Mouse (Mus musculus): Measurements from ENCODE around the gene Csnk2a1. TPM values are rescaled to one million over a fixed set of nuclear protein-coding genes. Genes with fewer than 3 reads are reported as not detected.
"Not testable (repeated sequence)": the region's sequence is repeated elsewhere in the genome, so short reads cannot be mapped to it uniquely, and the experiment has no call there.

The Csnk2a1 gene
- polyA plus RNA-seq, 1 experiment from 2014 or later = 62.4 TPM

- Histone ChIP-seq H3K27me3 (replicated peaks; ENCODE audit: insufficient read depth, low read length) (no peaks in the 10 kb centered on the region), H3K27ac (ENCODE audit: low read length) (no peak overlapping the region), H3K4me3 (ENCODE audit: low read depth, low read length) (no peak overlapping the region), H3K9me3 (ENCODE audit: low read length) (no peaks in the 10 kb centered on the region), H3K4me2 (replicated peaks; ENCODE audit: low read depth, low read length) (no peak overlapping the region), H3K36me3 (ENCODE audit: insufficient read depth, low read length) (0 out of 2 replicates have a peak, but pooled peaks cover 5% of the 10 kb centered on the region), H3K4me1 (ENCODE audit: insufficient read depth, low read depth, low read length) (no peaks in the 10 kb centered on the region), H3K9ac (replicated peaks; ENCODE audit: low read depth) (no peak overlapping the region)
- no peak for TF ChIP-seq EP300 (IDR thresholded peaks at IDR 0.05)
- no peak for TF ChIP-seq CTCF (IDR thresholded peaks at IDR 0.05)
- DNase-seq (ENCODE audit: low spot score) (no peak), ATAC-seq (no peak)
- 70% methylated on average over 1 of the region's 1 CpGs for WGBS
Observed at GRCm38 (mm10) chr2:152247213-152247612, 20.6 kb downstream of the Csnk2a1 start.

- DNase-seq (ENCODE audit: low spot score) (no peak), ATAC-seq (no peak)
- H3K4me3 ChIP-seq (ENCODE audit: low read depth, low read length) = no peak overlapping the region
- no peak for TF ChIP-seq CTCF (IDR thresholded peaks at IDR 0.05)
- no peak for TF ChIP-seq EP300 (IDR thresholded peaks at IDR 0.05)
- H3K27ac ChIP-seq (ENCODE audit: low read length) = no peak overlapping the region
- peaks cover 21% of the 10 kb centered on the region; the same call in 1 of the 2 replicates for H3K36me3 ChIP-seq (ENCODE audit: insufficient read depth, low read length)
- no peaks in the 10 kb centered on the region for H3K4me1 ChIP-seq (ENCODE audit: insufficient read depth, low read depth, low read length)
- H3K4me2 ChIP-seq (replicated peaks; ENCODE audit: low read depth, low read length) = no peak overlapping the region
- 53% methylated on average over 2 of the region's 4 CpGs for WGBS
- no peaks in the 10 kb centered on the region for H3K9me3 ChIP-seq (ENCODE audit: low read length)
- no peaks in the 10 kb centered on the region for H3K27me3 ChIP-seq (replicated peaks; ENCODE audit: insufficient read depth, low read length)
- H3K9ac ChIP-seq (replicated peaks; ENCODE audit: low read depth) = no peak overlapping the region
Observed at GRCm38 (mm10) chr2:152250511-152250910, 23.9 kb downstream of the Csnk2a1 start.

- Histone ChIP-seq H3K36me3 (ENCODE audit: insufficient read depth, low read length) (peaks cover 26% of the 10 kb centered on the region; the same call in 1 of the 2 replicates), H3K9me3 (ENCODE audit: low read length) (no peaks in the 10 kb centered on the region), H3K27me3 (replicated peaks; ENCODE audit: insufficient read depth, low read length) (no peaks in the 10 kb centered on the region), H3K4me2 (replicated peaks; ENCODE audit: low read depth, low read length) (no peak overlapping the region), H3K9ac (replicated peaks; ENCODE audit: low read depth) (no peak overlapping the region), H3K4me3 (ENCODE audit: low read depth, low read length) (no peak overlapping the region), H3K27ac (ENCODE audit: low read length) (no peak overlapping the region), H3K4me1 (ENCODE audit: insufficient read depth, low read depth, low read length) (no peaks in the 10 kb centered on the region)
- TF ChIP-seq EP300 (IDR thresholded peaks at IDR 0.05) (no peak), CTCF (IDR thresholded peaks at IDR 0.05) (no peak)
- ATAC-seq = no peak
- 88% methylated on average over 1 of the region's 1 CpGs for WGBS
- DNase-seq (ENCODE audit: low spot score) = no peak
Observed at GRCm38 (mm10) chr2:152259739-152260138, 33.1 kb downstream of the Csnk2a1 start.

GRCm38 (mm10) chr2:152273639-152274038 lies 47.0 kb downstream of the Csnk2a1 start:
- H3K9me3 ChIP-seq (ENCODE audit: low read length) = no peaks in the 10 kb centered on the region
- TF ChIP-seq CTCF (IDR thresholded peaks at IDR 0.05) (peak; percentile 49), EP300 (IDR thresholded peaks at IDR 0.05) (no peak)
- no peak overlapping the region for H3K4me3 ChIP-seq (ENCODE audit: low read depth, low read length)
- WGBS = 78% methylated on average over 2 of the region's 2 CpGs
- no peaks in the 10 kb centered on the region for H3K27me3 ChIP-seq (replicated peaks; ENCODE audit: insufficient read depth, low read length)
- no peak overlapping the region for H3K4me2 ChIP-seq (replicated peaks; ENCODE audit: low read depth, low read length)
- H3K4me1 ChIP-seq (ENCODE audit: insufficient read depth, low read depth, low read length) = no peaks in the 10 kb centered on the region
- no peak overlapping the region for H3K27ac ChIP-seq (ENCODE audit: low read length)
- no peak overlapping the region for H3K9ac ChIP-seq (replicated peaks; ENCODE audit: low read depth)
- peak; percentile 17 for DNase-seq (ENCODE audit: low spot score)
- no peak for ATAC-seq
- H3K36me3 ChIP-seq (ENCODE audit: insufficient read depth, low read length) = peaks cover 14% of the 10 kb centered on the region; the same call in 1 of the 2 replicates

- TF ChIP-seq EP300 (IDR thresholded peaks at IDR 0.05) = no peak
- TF ChIP-seq CTCF (IDR thresholded peaks at IDR 0.05) = no peak
- Histone ChIP-seq H3K27me3 (replicated peaks; ENCODE audit: insufficient read depth, low read length) (no peaks in the 10 kb centered on the region), H3K4me1 (ENCODE audit: insufficient read depth, low read depth, low read length) (no peaks in the 10 kb centered on the region), H3K4me2 (replicated peaks; ENCODE audit: low read depth, low read length) (no peak overlapping the region), H3K9ac (replicated peaks; ENCODE audit: low read depth) (no peak overlapping the region), H3K27ac (ENCODE audit: low read length) (no peak overlapping the region), H3K9me3 (ENCODE audit: low read length) (no peaks in the 10 kb centered on the region), H3K4me3 (ENCODE audit: low read depth, low read length) (no peak overlapping the region), H3K36me3 (ENCODE audit: insufficient read depth, low read length) (peaks cover 26% of the 10 kb centered on the region; the same call in 1 of the 2 replicates)
- 67% methylated on average over 3 of the region's 3 CpGs for WGBS
- ATAC-seq (no peak), DNase-seq (ENCODE audit: low spot score) (peak; percentile 23)
Observed at GRCm38 (mm10) chr2:152281407-152281806, 54.8 kb downstream of the Csnk2a1 start.

GRCm38 (mm10) chr2:152287560-152287959 lies 60.9 kb downstream of the Csnk2a1 start:
- TF ChIP-seq CTCF (IDR thresholded peaks at IDR 0.05) (no peak), EP300 (IDR thresholded peaks at IDR 0.05) (no peak)
- ATAC-seq (no peak), DNase-seq (ENCODE audit: low spot score) (no peak)
- no peak overlapping the region for H3K27ac ChIP-seq (ENCODE audit: low read length)
- no peak overlapping the region for H3K4me2 ChIP-seq (replicated peaks; ENCODE audit: low read depth, low read length)
- H3K27me3 ChIP-seq (replicated peaks; ENCODE audit: insufficient read depth, low read length) = no peaks in the 10 kb centered on the region
- H3K9me3 ChIP-seq (ENCODE audit: low read length) = no peaks in the 10 kb centered on the region
- H3K36me3 ChIP-seq (ENCODE audit: insufficient read depth, low read length) = peaks cover 8% of the 10 kb centered on the region; the same call in 1 of the 2 replicates
- H3K4me3 ChIP-seq (ENCODE audit: low read depth, low read length) = no peak overlapping the region
- no peaks in the 10 kb centered on the region for H3K4me1 ChIP-seq (ENCODE audit: insufficient read depth, low read depth, low read length)
- no peak overlapping the region for H3K9ac ChIP-seq (replicated peaks; ENCODE audit: low read depth)
- 85% methylated on average over 5 of the region's 5 CpGs for WGBS

GRCm38 (mm10) chr2:152288046-152288445 lies 61.4 kb downstream of the Csnk2a1 start:
- no peaks in the 10 kb centered on the region for H3K4me1 ChIP-seq (ENCODE audit: insufficient read depth, low read depth, low read length)
- H3K9me3 ChIP-seq (ENCODE audit: low read length) = no peaks in the 10 kb centered on the region
- H3K4me3 ChIP-seq (ENCODE audit: low read depth, low read length) = no peak overlapping the region
- peaks cover 5% of the 10 kb centered on the region; the same call in 1 of the 2 replicates for H3K36me3 ChIP-seq (ENCODE audit: insufficient read depth, low read length)
- no peaks in the 10 kb centered on the region for H3K27me3 ChIP-seq (replicated peaks; ENCODE audit: insufficient read depth, low read length)
- 66% methylated on average over 8 of the region's 8 CpGs for WGBS
- no peak overlapping the region for H3K4me2 ChIP-seq (replicated peaks; ENCODE audit: low read depth, low read length)
- no peak overlapping the region for H3K9ac ChIP-seq (replicated peaks; ENCODE audit: low read depth)
- TF ChIP-seq CTCF (IDR thresholded peaks at IDR 0.05) (no peak), EP300 (IDR thresholded peaks at IDR 0.05) (no peak)
- ATAC-seq (no peak), DNase-seq (ENCODE audit: low spot score) (no peak)
- no peak overlapping the region for H3K27ac ChIP-seq (ENCODE audit: low read length)

- H3K9ac ChIP-seq (replicated peaks; ENCODE audit: low read depth); ATAC-seq; H3K4me3 ChIP-seq (ENCODE audit: low read depth, low read length); H3K9me3 ChIP-seq (ENCODE audit: low read length); H3K27ac ChIP-seq (ENCODE audit: low read length); DNase-seq (ENCODE audit: low spot score); H3K36me3 ChIP-seq (ENCODE audit: insufficient read depth, low read length); H3K4me1 ChIP-seq (ENCODE audit: insufficient read depth, low read depth, low read length); H3K27me3 ChIP-seq (replicated peaks; ENCODE audit: insufficient read depth, low read length); H3K4me2 ChIP-seq (replicated peaks; ENCODE audit: low read depth, low read length): not testable (repeated sequence)
- WGBS = 86% methylated on average over 1 of the region's 2 CpGs
Observed at GRCm38 (mm10) chr2:152289623-152290022, 63.0 kb downstream of the Csnk2a1 start.

All from lung, postnatal 0 days (tissue).